Mouse (Mus musculus) cerebellum, adult 2 months (tissue): ENCODE results near the gene Hand2.

Experiments
- CTCF ChIP-seq: fragments of 200-500 bp; IDR thresholded peaks from 2 replicates; pipeline ENCODE4 v1.5.1; 2011; ENCODE audit warnings: low read depth, mild to moderate bottlenecking, control low read depth, low read length, moderate library complexity, borderline replicate concordance; ENCODE audit not compliant: insufficient read depth
- POLR2A ChIP-seq: fragments of 200-500 bp; IDR thresholded peaks from 2 replicates; pipeline ENCODE4 v1.6.1; 2011; ENCODE audit warnings: low read length, control low read depth, borderline replicate concordance; ENCODE audit not compliant: insufficient read depth

GRCm38 (mm10) chr8:57327281-57328160 lies 6.7 kb downstream of the Hand2 start:
- no peak for TF ChIP-seq POLR2A
- no peak for TF ChIP-seq CTCF
